Mouse (Mus musculus) heart, embryonic 12.5 days (tissue): ENCODE measurements at regions not wholly inside any gene's neighbourhood (a gene's known extent, or its start where the extent isn't known, plus 50 kb on each side); places are given as distances from the start of the nearest gene placed in this dataset.

Experiments
- ATAC-seq: fragments of 200-750 bp; cut with Nextera tagmentation; 2 replicates; pipeline ENCODE4 v1.8.0; 2017; ENCODE audit warnings: moderate TSS enrichment, moderate library complexity; ENCODE audit not compliant: insufficient number of reproducible peaks, low FRiP score
- H3K27ac ChIP-seq: fragments of 300-500 bp; sonication (generic); 2 replicates; pipeline ENCODE4 v1.5.1; 2016; ENCODE audit warnings: mild to moderate bottlenecking, moderate library complexity; ENCODE audit not compliant: poor library complexity, severe bottlenecking
- H3K27me3 ChIP-seq: fragments of 300-500 bp; sonication (generic); replicated peaks from 2 replicates; pipeline ENCODE4 v1.6.1; 2016; ENCODE audit warnings: mild to moderate bottlenecking, moderate library complexity
- H3K36me3 ChIP-seq: fragments of 300-500 bp; sonication (generic); 2 replicates; pipeline ENCODE4 v1.6.1; 2016; ENCODE audit warnings: mild to moderate bottlenecking, moderate library complexity
- H3K4me1 ChIP-seq: fragments of 300-500 bp; sonication (generic); replicated peaks from 2 replicates; pipeline ENCODE4 v1.6.1; 2016; ENCODE audit warnings: mild to moderate bottlenecking
- H3K4me2 ChIP-seq: fragments of 300-500 bp; sonication (generic); 2 replicates; pipeline ENCODE4 v1.6.1; 2016; ENCODE audit warnings: mild to moderate bottlenecking, moderate library complexity
- H3K4me3 ChIP-seq: fragments of 300-500 bp; sonication (generic); 2 replicates; pipeline ENCODE4 v1.5.1; 2016; ENCODE audit warnings: mild to moderate bottlenecking
- H3K9ac ChIP-seq: fragments of 300-500 bp; sonication (generic); 2 replicates; pipeline ENCODE4 v1.6.1; 2016; ENCODE audit warnings: mild to moderate bottlenecking, moderate library complexity
- H3K9me3 ChIP-seq: fragments of 300-500 bp; sonication (generic); replicated peaks from 2 replicates; pipeline ENCODE4 v1.6.1; 2016; ENCODE audit warnings: mild to moderate bottlenecking, moderate library complexity
- WGBS: fragments of 180-500 bp; shearing (Covaris S2); methylation state at CpG from one replicate; pipeline ENCODE4 v1.1.7; 2016; 5-methylcytosine and 5-hydroxymethylcytosine counted together

GRCm38 (mm10) chr13:107124130-107124668 lies 102.3 kb upstream of the Kif2a start:
- H3K4me3 ChIP-seq, result no peak overlapping the region
- H3K4me2 ChIP-seq, result peak overlapping the region; percentile 31
- peaks cover 10% of the 10 kb centered on the region for H3K4me1 ChIP-seq
- no peak overlapping the region for H3K27ac ChIP-seq
- ATAC-seq, result peak; percentile 64; the same call in 1 of the 2 replicates
- 13% methylated on average over 8 of the region's 8 CpGs for WGBS
- H3K9ac ChIP-seq, result no peak overlapping the region
- H3K36me3 ChIP-seq, result no peaks in the 10 kb centered on the region
- H3K9me3 ChIP-seq, result no peaks in the 10 kb centered on the region
- no peaks in the 10 kb centered on the region for H3K27me3 ChIP-seq

- Histone ChIP-seq H3K27me3 (no peaks in the 10 kb centered on the region), H3K9ac (no peak overlapping the region), H3K9me3 (no peaks in the 10 kb centered on the region), H3K4me2 (peak overlapping the region; percentile 27; the same call in 1 of the 2 replicates), H3K4me3 (no peak overlapping the region), H3K4me1 (no peaks in the 10 kb centered on the region), H3K27ac (no peak overlapping the region), H3K36me3 (no peaks in the 10 kb centered on the region)
- no peak for ATAC-seq
- 60% methylated on average over 22 of the region's 22 CpGs for WGBS
These were observed 92.2 kb upstream of the Kif2a start for GRCm38 (mm10) chr13:107113949-107114690.

DNA sequence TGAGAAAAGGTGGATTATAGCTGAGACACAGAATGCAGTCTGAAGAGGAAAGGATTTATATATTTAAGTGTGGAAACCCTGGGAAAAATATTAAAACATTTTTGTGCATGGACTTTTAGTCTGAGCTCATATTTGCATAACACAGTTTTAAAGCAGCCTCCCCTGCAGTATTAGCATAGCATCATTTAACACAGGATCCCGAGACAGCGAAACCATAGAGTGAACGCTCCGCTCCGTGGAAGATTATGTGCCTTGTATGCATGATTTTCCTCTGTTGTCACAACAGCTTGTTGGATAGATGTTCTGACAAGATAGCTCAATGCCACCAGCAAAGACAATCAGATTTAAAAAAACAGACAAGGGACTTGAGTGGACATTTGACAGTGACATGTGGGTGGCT lies 86.1 kb upstream of the Kif2a start:
- Histone ChIP-seq H3K36me3 (no peaks in the 10 kb centered on the region), H3K4me2 (no peak overlapping the region), H3K27ac (no peak overlapping the region), H3K4me1 (no peaks in the 10 kb centered on the region), H3K27me3 (no peaks in the 10 kb centered on the region), H3K4me3 (no peak overlapping the region), H3K9me3 (no peaks in the 10 kb centered on the region), H3K9ac (no peak overlapping the region)
- WGBS, result 94% methylated on average over 5 of the region's 5 CpGs
- ATAC-seq, result no peak

DNA sequence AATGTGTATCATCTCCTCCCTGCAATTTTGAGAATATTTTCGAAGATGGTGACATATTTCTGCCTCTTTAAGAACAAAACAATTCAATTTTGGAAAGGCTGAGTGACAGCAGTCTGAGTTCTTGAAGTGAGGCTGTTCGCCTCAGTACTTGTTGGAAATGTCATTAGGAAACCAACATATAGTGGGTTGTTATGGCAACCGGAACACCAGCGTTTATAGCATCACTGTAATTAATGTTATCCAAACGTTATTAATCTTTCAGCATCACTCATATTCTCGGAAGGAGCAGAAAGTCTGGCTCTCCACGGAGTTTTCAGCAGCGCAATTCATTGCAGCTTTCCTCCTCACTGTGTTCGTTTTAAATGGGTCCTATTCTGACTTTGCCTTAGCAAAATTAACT lies 85.6 kb upstream of the Kif2a start:
- H3K4me3 ChIP-seq, result no peak overlapping the region
- 70% methylated on average over 9 of the region's 9 CpGs for WGBS
- no peaks in the 10 kb centered on the region for H3K9me3 ChIP-seq
- H3K4me2 ChIP-seq, result no peak overlapping the region
- ATAC-seq, result no peak
- no peaks in the 10 kb centered on the region for H3K27me3 ChIP-seq
- H3K4me1 ChIP-seq, result no peaks in the 10 kb centered on the region
- H3K27ac ChIP-seq, result no peak overlapping the region
- no peak overlapping the region for H3K9ac ChIP-seq
- no peaks in the 10 kb centered on the region for H3K36me3 ChIP-seq

GRCm38 (mm10) chr13:107105510-107105909 lies 83.6 kb upstream of the Kif2a start:
- no peak overlapping the region for H3K4me3 ChIP-seq
- no peaks in the 10 kb centered on the region for H3K36me3 ChIP-seq
- no peaks in the 10 kb centered on the region for H3K9me3 ChIP-seq
- WGBS, result 51% methylated on average over 1 of the region's 1 CpGs
- ATAC-seq, result no peak
- H3K27ac ChIP-seq, result no peak overlapping the region
- H3K27me3 ChIP-seq, result no peaks in the 10 kb centered on the region
- no peak overlapping the region for H3K4me2 ChIP-seq
- H3K4me1 ChIP-seq, result peaks cover 6% of the 10 kb centered on the region; the same call in 1 of the 2 replicates
- H3K9ac ChIP-seq, result no peak overlapping the region

DNA sequence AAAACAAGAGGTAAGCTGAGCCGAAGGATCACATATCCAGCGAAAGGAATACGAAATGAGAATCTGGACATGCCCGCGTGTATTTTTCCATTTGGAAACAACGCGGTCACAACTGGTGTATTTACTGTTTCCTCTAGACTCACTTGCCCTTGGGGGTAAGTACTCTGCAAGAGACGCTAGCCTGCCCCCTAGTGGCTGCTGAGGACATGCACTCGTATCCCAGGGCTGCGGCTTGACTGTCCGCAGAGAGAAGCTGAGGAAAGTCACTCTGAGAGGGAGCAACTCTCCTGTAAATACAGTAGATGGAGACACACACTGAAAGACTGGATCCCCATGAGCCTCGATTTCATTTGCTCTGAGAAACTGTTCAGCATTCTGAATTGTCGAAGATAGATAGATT lies 79.7 kb upstream of the Kif2a start:
- Histone ChIP-seq H3K4me2 (peak overlapping the region; percentile 58), H3K9ac (no peak overlapping the region), H3K4me3 (peak overlapping the region; percentile 25), H3K4me1 (peaks cover 13% of the 10 kb centered on the region), H3K27me3 (no peaks in the 10 kb centered on the region), H3K27ac (0 out of 2 replicates have a peak overlapping the region, but pooled peaks have one; percentile 55), H3K36me3 (no peaks in the 10 kb centered on the region), H3K9me3 (no peaks in the 10 kb centered on the region)
- WGBS, result 21% methylated on average over 13 of the region's 13 CpGs
- ATAC-seq, result peak; percentile 84

DNA sequence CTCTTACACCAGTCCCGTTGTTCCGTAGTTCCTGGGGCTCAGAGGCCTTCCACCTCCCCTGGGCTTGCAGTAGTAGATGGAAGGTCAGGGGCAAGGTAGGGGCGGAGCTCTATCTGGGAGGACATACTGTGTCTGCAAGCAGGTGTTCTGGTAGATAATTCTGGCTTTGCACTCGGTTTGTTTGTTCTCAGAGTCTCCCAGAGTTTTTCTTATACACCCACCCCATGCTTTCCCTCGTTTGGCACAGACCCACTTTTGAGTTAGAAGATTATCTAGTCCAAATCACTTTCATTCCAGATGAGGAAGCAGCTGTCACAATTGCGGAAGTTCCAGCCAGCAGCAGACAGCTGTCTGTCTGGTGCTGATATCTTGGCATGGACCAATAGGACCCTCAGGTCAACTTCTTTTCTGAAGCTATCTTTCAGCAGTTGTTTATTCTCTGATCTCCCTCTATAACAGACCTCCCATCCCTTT lies 79.0 kb upstream of the Kif2a start:
- H3K36me3 ChIP-seq, result no peaks in the 10 kb centered on the region
- peak; percentile 92 for ATAC-seq
- peak overlapping the region; percentile 68 for H3K27ac ChIP-seq
- H3K27me3 ChIP-seq, result no peaks in the 10 kb centered on the region
- no peaks in the 10 kb centered on the region for H3K9me3 ChIP-seq
- H3K4me2 ChIP-seq, result no peak overlapping the region
- H3K4me3 ChIP-seq, result no peak overlapping the region
- H3K4me1 ChIP-seq, result peaks cover 16% of the 10 kb centered on the region
- no peak overlapping the region for H3K9ac ChIP-seq
- 56% methylated on average over 6 of the region's 6 CpGs for WGBS

DNA sequence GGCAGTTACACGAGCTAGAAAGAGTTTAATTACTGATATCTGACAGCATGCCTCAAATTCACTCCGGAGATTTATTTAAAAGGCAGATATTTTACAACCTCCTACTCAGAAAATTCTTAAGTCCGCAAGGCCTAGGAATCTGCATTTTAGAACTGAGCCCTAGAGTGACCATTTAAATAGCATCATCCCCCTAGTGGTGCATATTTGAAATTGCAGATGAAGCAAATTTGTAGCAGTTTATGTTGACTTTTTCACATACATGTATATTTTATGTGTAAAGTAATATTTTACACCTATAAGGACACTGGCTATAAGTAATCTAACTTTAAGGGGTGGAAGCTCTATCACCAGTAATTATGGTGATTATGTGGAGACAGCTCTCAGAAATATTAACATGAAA lies 78.2 kb upstream of the Kif2a start:
- Histone ChIP-seq H3K4me3 (no peak overlapping the region), H3K9ac (no peak overlapping the region), H3K4me2 (no peak overlapping the region), H3K27ac (no peak overlapping the region), H3K36me3 (no peaks in the 10 kb centered on the region), H3K4me1 (peaks cover 24% of the 10 kb centered on the region), H3K9me3 (no peaks in the 10 kb centered on the region), H3K27me3 (no peaks in the 10 kb centered on the region)
- ATAC-seq, result no peak; the same call in 1 of the 2 replicates
- WGBS, result 62% methylated on average over 3 of the region's 3 CpGs

DNA sequence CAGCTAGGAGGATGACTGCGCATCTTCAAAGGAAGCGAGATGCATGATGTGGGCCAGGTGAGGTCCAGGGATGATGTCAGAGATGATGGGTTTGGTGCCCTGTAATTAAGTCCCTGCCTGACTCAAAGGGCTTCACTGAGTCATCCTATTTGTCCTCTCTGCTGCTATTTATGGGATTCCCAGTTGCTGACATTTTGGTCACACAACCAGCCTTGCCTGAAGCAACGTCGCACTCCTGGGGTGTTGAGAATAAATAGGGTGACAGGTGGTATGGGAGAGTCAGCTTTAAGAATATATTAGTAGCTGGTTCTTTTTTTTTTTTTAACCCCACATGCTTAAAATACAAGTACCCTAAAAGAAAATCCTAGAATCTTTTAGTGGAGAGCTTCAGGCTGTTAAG lies 75.1 kb upstream of the Kif2a start:
- no peaks in the 10 kb centered on the region for H3K27me3 ChIP-seq
- H3K36me3 ChIP-seq, result no peaks in the 10 kb centered on the region
- WGBS, result 78% methylated on average over 4 of the region's 4 CpGs
- no peak overlapping the region for H3K9ac ChIP-seq
- no peak overlapping the region for H3K4me3 ChIP-seq
- H3K4me2 ChIP-seq, result no peak overlapping the region
- peaks cover 46% of the 10 kb centered on the region for H3K4me1 ChIP-seq
- no peak for ATAC-seq
- no peaks in the 10 kb centered on the region for H3K9me3 ChIP-seq
- H3K27ac ChIP-seq, result no peak overlapping the region

GRCm38 (mm10) chr13:107094976-107095716 lies 73.2 kb upstream of the Kif2a start:
- H3K4me2 ChIP-seq, result peak overlapping the region; percentile 40

DNA sequence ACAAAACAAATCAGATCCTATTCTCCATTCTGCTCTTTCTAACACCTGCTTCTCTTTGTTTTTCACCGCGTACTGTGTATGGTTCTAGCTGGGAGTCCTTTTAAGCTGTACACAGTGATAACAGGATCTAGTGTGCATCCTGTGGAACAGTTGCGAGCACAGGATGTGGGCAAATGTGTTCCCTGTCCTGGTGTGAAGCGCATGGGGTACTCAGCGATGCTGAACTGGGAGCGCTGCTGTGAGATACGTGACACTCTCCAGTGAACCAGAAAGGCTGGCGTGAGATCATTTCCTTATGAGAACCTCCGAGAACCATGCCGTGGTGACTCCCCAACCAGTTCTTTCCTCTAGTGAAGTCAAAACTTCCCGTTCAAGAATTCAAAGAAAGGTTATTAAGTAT lies 72.6 kb upstream of the Kif2a start:
- Histone ChIP-seq H3K36me3 (no peaks in the 10 kb centered on the region), H3K27ac (peak overlapping the region; percentile 84), H3K4me2 (peak overlapping the region; percentile 40), H3K9me3 (0 out of 2 replicates have a peak, but pooled peaks cover 2% of the 10 kb centered on the region), H3K27me3 (no peaks in the 10 kb centered on the region), H3K9ac (no peak overlapping the region), H3K4me3 (no peak overlapping the region), H3K4me1 (peaks cover 41% of the 10 kb centered on the region)
- 62% methylated on average over 11 of the region's 11 CpGs for WGBS
- ATAC-seq, result no peak

More at GRCm38 (mm10) chr13:107094976-107095716, 73.2 kb upstream of the Kif2a start:
- H3K9me3 ChIP-seq, result 0 out of 2 replicates have a peak, but pooled peaks cover 1% of the 10 kb centered on the region
- H3K36me3 ChIP-seq, result no peaks in the 10 kb centered on the region
- H3K27ac ChIP-seq, result peak overlapping the region; percentile 84
- H3K27me3 ChIP-seq, result no peaks in the 10 kb centered on the region
- ATAC-seq, result peak; percentile 51; the same call in 1 of the 2 replicates
- peaks cover 41% of the 10 kb centered on the region for H3K4me1 ChIP-seq
- H3K4me3 ChIP-seq, result no peak overlapping the region
- 45% methylated on average over 11 of the region's 11 CpGs for WGBS
- H3K9ac ChIP-seq, result no peak overlapping the region
